Mouse (Mus musculus) heart, adult 2 months (tissue): ENCODE measurements around the gene Spata18. TPM values are rescaled to one million over a fixed set of nuclear protein-coding genes. Genes with fewer than 3 reads are reported as not detected.

Experiments
- DNase-seq, 2 experiments: peaks; one replicate each; pipeline ENCODE4 v3.0.0; 2021
- H3K27ac ChIP-seq: fragments of 200-600 bp; 2 replicates; pipeline ENCODE4 v1.8.1; 2022
- H3K27me3 ChIP-seq: fragments of 200-500 bp; 2 replicates; pipeline ENCODE4 v1.6.1; 2012; ENCODE audit warnings: mild to moderate bottlenecking, low read length, inconsistent platforms, mixed read lengths; ENCODE audit not compliant: control insufficient read depth, insufficient read depth
- H3K36me3 ChIP-seq: fragments of 200-500 bp; 2 replicates; pipeline ENCODE4 v1.6.1; 2012; ENCODE audit warnings: low read length, inconsistent platforms; ENCODE audit not compliant: control insufficient read depth, insufficient read depth
- H3K4me1 ChIP-seq: fragments of 200-500 bp; 2 replicates; pipeline ENCODE4 v1.6.1; 2011; ENCODE audit warnings: low read length; ENCODE audit not compliant: control insufficient read depth, insufficient read depth
- H3K4me3 ChIP-seq: fragments of 200-600 bp; 2 replicates; pipeline ENCODE4 v1.8.1; 2022
- H3K79me2 ChIP-seq: fragments of 200-500 bp; replicated peaks from 2 replicates; pipeline ENCODE4 v1.6.1; 2012; ENCODE audit warnings: mild to moderate bottlenecking, inconsistent platforms, low read length, moderate library complexity, mixed read lengths; ENCODE audit not compliant: control insufficient read depth, insufficient read depth
- H3K9ac ChIP-seq: fragments of 200-500 bp; 2 replicates; pipeline ENCODE4 v1.6.1; 2012; ENCODE audit warnings: low read depth, mild to moderate bottlenecking, control low read depth, inconsistent platforms, low read length, mixed read lengths
- CTCF ChIP-seq: fragments of 200-600 bp; IDR thresholded peaks from 2 replicates; pipeline ENCODE4 v1.8.1; 2022; ENCODE audit warnings: antibody characterized with exemption, mild to moderate bottlenecking, moderate library complexity
- EP300 ChIP-seq: fragments of 200-500 bp; IDR thresholded peaks from 2 replicates; pipeline ENCODE4 v1.6.1; 2011; ENCODE audit warnings: low read depth, low read length, control low read depth; ENCODE audit not compliant: insufficient read depth
- POLR2A ChIP-seq: fragments of 200-500 bp; IDR thresholded peaks from 2 replicates; pipeline ENCODE4 v1.6.1; 2011; ENCODE audit warnings: mild to moderate bottlenecking, low read depth, low read length, control low read depth; ENCODE audit not compliant: insufficient read depth
- WGBS: fragments of 180-500 bp; shearing (Covaris S2); methylation state at CpG from one replicate; pipeline ENCODE4 v1.1.7; 2018; 5-methylcytosine and 5-hydroxymethylcytosine counted together
- intact Hi-C: fragments of 180-260 bp; cut with DNase I; formaldehyde crosslinking; loops from one replicate; pipeline ENCODE4 v1.15.1; 2025
- polyA plus RNA-seq: library from polyadenylated mRNA; depleted of rRNA; stranded (reverse); fragments of >200 nt; gene quantifications from 2 replicates; pipeline ENCODE4 v1.2.3, GENCODE M21; 2012
- total RNA-seq, 2 experiments: library from RNA; stranded (reverse); gene quantifications; 2 replicates each; pipeline ENCODE4 v1.2.3; 2021

The Spata18 gene
- total and polyA plus RNA-seq, 3 experiments = 0.21 to 1.3 (median 0.30) TPM

GRCm38 (mm10) chr5:73669386-73669785, 18.2 kb downstream of the Spata18 start:
- intact Hi-C loops = no loop called here
- Histone ChIP-seq H3K4me3 (no peak overlapping the region), H3K79me2 (no peaks in the 10 kb centered on the region), H3K9ac (no peak overlapping the region), H3K36me3 (no peaks in the 10 kb centered on the region), H3K27me3 (no peaks in the 10 kb centered on the region), H3K4me1 (no peaks in the 10 kb centered on the region), H3K27ac (no peak overlapping the region)
- WGBS = 73% methylated on average over 26 of the region's 26 CpGs
- TF ChIP-seq CTCF (no peak), EP300 (no peak), POLR2A (no peak)
- no peak for DNase-seq

GRCm38 (mm10) chr5:73675604-73676003, 24.4 kb downstream of the Spata18 start:
- Histone ChIP-seq H3K4me3 (no peak overlapping the region), H3K4me1 (no peaks in the 10 kb centered on the region), H3K9ac (no peak overlapping the region), H3K79me2 (no peaks in the 10 kb centered on the region), H3K36me3 (no peaks in the 10 kb centered on the region), H3K27me3 (no peaks in the 10 kb centered on the region), H3K27ac (no peak overlapping the region)
- intact Hi-C loops = no loop called here
- no peak for DNase-seq
- TF ChIP-seq EP300 (no peak), POLR2A (no peak), CTCF (no peak)
- 67% methylated on average over 3 of the region's 3 CpGs for WGBS

- H3K36me3 ChIP-seq = no peaks in the 10 kb centered on the region
- no peaks in the 10 kb centered on the region for H3K4me1 ChIP-seq
- TF ChIP-seq POLR2A = no peak
- no peak for TF ChIP-seq CTCF
- no peak for TF ChIP-seq EP300
- 73% methylated on average over 13 of the region's 13 CpGs for WGBS
- no peak overlapping the region for H3K4me3 ChIP-seq
- no peak for DNase-seq
- no peak overlapping the region for H3K27ac ChIP-seq
- no peaks in the 10 kb centered on the region for H3K27me3 ChIP-seq
- no peaks in the 10 kb centered on the region for H3K79me2 ChIP-seq
- no peak overlapping the region for H3K9ac ChIP-seq
- intact Hi-C loops = no loop called here
Measured at GRCm38 (mm10) chr5:73676626-73677025, 25.4 kb downstream of the Spata18 start.

DNA sequence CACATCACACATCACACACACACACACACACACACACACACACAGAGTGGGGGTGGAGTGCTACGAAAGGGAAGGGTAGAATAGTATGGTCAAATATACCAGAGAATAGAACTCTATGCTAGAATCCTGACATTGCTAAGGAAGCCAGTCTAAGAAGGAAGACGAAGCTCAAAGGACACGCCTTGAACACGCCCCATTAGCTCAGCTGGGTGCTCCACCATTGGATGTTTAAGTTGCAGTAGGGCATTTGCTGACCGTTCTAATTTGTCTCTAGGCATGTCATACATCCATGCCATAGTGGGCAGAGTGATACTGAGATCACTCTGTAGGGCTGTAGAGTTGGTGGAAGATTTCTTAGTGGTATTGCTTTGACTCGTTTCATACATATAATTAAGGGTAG, 32.0 kb downstream of the Spata18 start:
- intact Hi-C loops = loop anchor here (10.0 kb wide), 1 partner anchor 312 kb away; no protein-coding TSS in a partner anchor

GRCm38 (mm10) chr5:73683706-73684409, 32.7 kb downstream of the Spata18 start:
- DNase-seq = no peak
- Histone ChIP-seq H3K4me3 (no peak overlapping the region), H3K27me3 (no peaks in the 10 kb centered on the region), H3K4me1 (peaks cover 4% of the 10 kb centered on the region), H3K79me2 (no peaks in the 10 kb centered on the region), H3K9ac (no peak overlapping the region), H3K27ac (no peak overlapping the region), H3K36me3 (peaks cover 2% of the 10 kb centered on the region)
- intact Hi-C loops = loop anchor here (10.0 kb wide), 1 partner anchor 311 kb away; no protein-coding TSS in a partner anchor
- TF ChIP-seq CTCF = peak; percentile 53
- TF ChIP-seq POLR2A = no peak
- 55% methylated on average over 9 of the region's 9 CpGs for WGBS

More for the DNA sequence above, 32.0 kb downstream of the Spata18 start:
- Histone ChIP-seq H3K27me3 (no peaks in the 10 kb centered on the region), H3K9ac (no peak overlapping the region), H3K36me3 (no peaks in the 10 kb centered on the region), H3K79me2 (no peaks in the 10 kb centered on the region), H3K27ac (no peak overlapping the region), H3K4me3 (no peak overlapping the region), H3K4me1 (peaks cover 2% of the 10 kb centered on the region; the same call in 1 of the 2 replicates)
- no peak for DNase-seq
- WGBS = 81% methylated on average over 6 of the region's 6 CpGs
- no peak for TF ChIP-seq EP300
- TF ChIP-seq POLR2A = no peak
- TF ChIP-seq CTCF = no peak

DNA sequence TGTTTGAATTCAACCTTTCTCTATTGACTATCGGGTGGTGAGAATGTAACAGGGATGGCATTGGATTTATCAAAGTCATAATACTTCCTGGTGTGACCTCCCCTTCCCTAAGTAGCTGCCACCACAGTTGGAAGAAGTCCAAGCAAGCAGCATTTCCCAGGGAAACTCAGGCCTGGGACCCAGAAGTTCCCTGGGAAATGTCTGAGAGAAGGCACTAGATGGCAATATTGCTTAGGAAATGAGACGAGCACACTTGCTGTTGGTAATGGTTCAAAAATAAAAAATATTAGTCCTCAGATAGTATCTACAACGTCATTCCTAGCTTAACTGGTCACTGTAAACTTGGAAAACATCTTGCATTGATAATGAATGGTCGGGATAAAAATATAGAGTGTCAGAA, 35.0 kb downstream of the Spata18 start:
- WGBS = 6% methylated on average over 4 of the region's 4 CpGs
- no peak overlapping the region for H3K4me3 ChIP-seq
- no peaks in the 10 kb centered on the region for H3K79me2 ChIP-seq
- DNase-seq = no peak
- H3K27me3 ChIP-seq = no peaks in the 10 kb centered on the region
- TF ChIP-seq POLR2A (no peak), EP300 (0 out of 2 replicates have a peak, but pooled peaks have one; percentile 33), CTCF (peak; percentile 72)
- H3K27ac ChIP-seq = no peak overlapping the region
- intact Hi-C loops = loop anchor here (2.0 to 10.0 kb wide), 4 partner anchors 171 to 1471 kb away; no protein-coding TSS in a partner anchor
- H3K4me1 ChIP-seq = peaks cover 5% of the 10 kb centered on the region
- peaks cover 4% of the 10 kb centered on the region for H3K36me3 ChIP-seq
- no peak overlapping the region for H3K9ac ChIP-seq
